Mouse (Mus musculus) embryonic facial prominence, embryonic 13.5 days (tissue): ENCODE measurements at regions not wholly inside any gene's neighbourhood (a gene's known extent, or its start where the extent isn't known, plus 50 kb on each side); places are given as distances from the start of the nearest gene placed in this dataset.

Experiments
- ATAC-seq: fragments of 200-750 bp; cut with Nextera tagmentation; 2 replicates; pipeline ENCODE4 v1.8.0; 2017; ENCODE audit warnings: low read depth; ENCODE audit not compliant: insufficient number of reproducible peaks, insufficient read depth, low FRiP score, low TSS enrichment
- H3K27ac ChIP-seq: fragments of 300-500 bp; sonication (generic); 2 replicates; pipeline ENCODE4 v1.5.1; 2015; ENCODE audit warnings: moderate library complexity, mild to moderate bottlenecking, inconsistent platforms
- H3K27me3 ChIP-seq: fragments of 300-500 bp; sonication (generic); 2 replicates; pipeline ENCODE4 v1.6.1; 2015; ENCODE audit warnings: mild to moderate bottlenecking, inconsistent platforms
- H3K36me3 ChIP-seq: fragments of 300-500 bp; sonication (generic); 2 replicates; pipeline ENCODE4 v1.6.1; 2015; ENCODE audit warnings: mild to moderate bottlenecking, inconsistent platforms
- H3K4me1 ChIP-seq: fragments of 300-500 bp; sonication (generic); 2 replicates; pipeline ENCODE4 v1.6.1; 2015; ENCODE audit warnings: inconsistent platforms
- H3K4me2 ChIP-seq: fragments of 300-500 bp; sonication (generic); 2 replicates; pipeline ENCODE4 v1.6.1; 2015; ENCODE audit warnings: moderate library complexity, mild to moderate bottlenecking, inconsistent platforms
- H3K4me3 ChIP-seq: fragments of 300-500 bp; sonication (generic); 2 replicates; pipeline ENCODE4 v1.5.1; 2015; ENCODE audit warnings: mild to moderate bottlenecking, inconsistent platforms
- H3K9ac ChIP-seq: fragments of 300-500 bp; sonication (generic); 2 replicates; pipeline ENCODE4 v1.6.1; 2015; ENCODE audit warnings: mild to moderate bottlenecking, inconsistent platforms
- H3K9me3 ChIP-seq: fragments of 300-500 bp; sonication (generic); 2 replicates; pipeline ENCODE4 v1.6.1; 2016; ENCODE audit warnings: inconsistent platforms
- WGBS: fragments of 180-500 bp; shearing (Covaris S2); methylation state at CpG from one replicate; pipeline ENCODE4 v1.1.7; 2015; ENCODE audit warnings: mixed read lengths; 5-methylcytosine and 5-hydroxymethylcytosine counted together

DNA sequence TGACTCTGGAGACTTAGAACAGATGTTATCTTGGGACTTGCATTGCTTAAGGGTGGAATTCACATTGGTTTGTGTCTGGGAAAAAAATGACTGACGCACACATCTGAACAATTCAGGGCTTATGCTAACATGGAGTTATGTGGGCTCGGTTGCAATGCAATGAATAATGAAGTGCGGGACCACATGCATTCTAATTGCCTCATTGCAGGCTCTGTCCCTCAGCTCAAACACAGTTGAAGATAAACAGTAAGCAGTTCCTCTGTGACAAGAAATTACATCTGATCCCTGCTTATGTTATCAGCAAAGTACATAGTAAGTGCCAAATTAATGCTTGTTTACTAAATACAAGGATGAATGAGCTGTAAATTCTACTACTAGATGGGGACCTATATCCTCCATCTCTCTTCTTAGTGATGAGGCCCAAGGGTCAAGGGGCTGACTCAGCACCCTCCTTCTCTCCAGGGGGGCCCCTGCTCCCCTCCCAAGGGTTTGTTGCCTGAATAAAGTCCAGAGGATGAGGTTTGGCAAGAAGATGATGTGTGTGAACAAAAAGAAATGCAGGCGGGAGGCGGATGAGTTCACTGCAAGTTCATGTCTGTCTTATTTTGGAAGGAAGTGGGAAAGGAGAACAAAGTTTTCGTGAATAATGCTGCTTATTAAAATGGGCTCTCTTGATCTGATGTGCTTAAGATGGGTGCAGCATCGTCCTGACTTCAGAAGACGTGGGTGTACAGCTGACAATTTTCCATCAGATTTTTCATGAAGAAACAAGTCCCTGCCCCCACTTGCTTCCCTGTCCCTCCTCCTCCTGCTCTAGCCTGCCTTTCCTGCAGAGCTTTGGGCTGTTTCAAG, 533.1 kb downstream of the Shisa9 start:
- ATAC-seq: no peak
- Histone ChIP-seq H3K9me3 (no peaks in the 10 kb centered on the region), H3K4me2 (no peak overlapping the region), H3K9ac (no peak overlapping the region), H3K36me3 (no peaks in the 10 kb centered on the region), H3K4me3 (no peak overlapping the region), H3K27me3 (no peaks in the 10 kb centered on the region), H3K27ac (no peak overlapping the region), H3K4me1 (peaks cover 5% of the 10 kb centered on the region; the same call in 1 of the 2 replicates)
- 63% methylated on average over 8 of the region's 8 CpGs for WGBS

DNA sequence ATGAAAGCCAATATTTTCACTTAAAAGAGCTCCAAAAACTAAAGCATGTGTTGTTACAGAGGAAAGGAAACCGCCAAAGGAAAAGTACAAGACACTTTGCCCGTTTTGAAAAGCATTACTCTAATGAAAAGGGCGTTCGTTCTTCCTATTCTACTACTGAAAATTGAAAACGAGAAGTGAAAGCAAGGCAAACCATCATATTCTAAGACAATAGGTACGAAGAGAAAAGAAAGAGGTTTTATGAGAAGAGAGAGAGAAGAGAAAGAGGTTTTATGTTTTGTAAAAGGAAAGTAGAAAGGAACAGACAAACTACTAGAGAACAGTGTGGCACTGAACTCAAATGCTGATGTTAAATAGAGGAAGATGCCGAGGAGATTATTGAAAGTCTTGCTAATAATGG, 534.4 kb downstream of the Shisa9 start:
- no peak for ATAC-seq
- 77% methylated on average over 7 of the region's 7 CpGs for WGBS
- Histone ChIP-seq H3K4me2 (no peak overlapping the region), H3K4me3 (no peak overlapping the region), H3K9me3 (no peaks in the 10 kb centered on the region), H3K4me1 (peaks cover 5% of the 10 kb centered on the region; the same call in 1 of the 2 replicates), H3K36me3 (no peaks in the 10 kb centered on the region), H3K27me3 (no peaks in the 10 kb centered on the region), H3K27ac (no peak overlapping the region), H3K9ac (no peak overlapping the region)

DNA sequence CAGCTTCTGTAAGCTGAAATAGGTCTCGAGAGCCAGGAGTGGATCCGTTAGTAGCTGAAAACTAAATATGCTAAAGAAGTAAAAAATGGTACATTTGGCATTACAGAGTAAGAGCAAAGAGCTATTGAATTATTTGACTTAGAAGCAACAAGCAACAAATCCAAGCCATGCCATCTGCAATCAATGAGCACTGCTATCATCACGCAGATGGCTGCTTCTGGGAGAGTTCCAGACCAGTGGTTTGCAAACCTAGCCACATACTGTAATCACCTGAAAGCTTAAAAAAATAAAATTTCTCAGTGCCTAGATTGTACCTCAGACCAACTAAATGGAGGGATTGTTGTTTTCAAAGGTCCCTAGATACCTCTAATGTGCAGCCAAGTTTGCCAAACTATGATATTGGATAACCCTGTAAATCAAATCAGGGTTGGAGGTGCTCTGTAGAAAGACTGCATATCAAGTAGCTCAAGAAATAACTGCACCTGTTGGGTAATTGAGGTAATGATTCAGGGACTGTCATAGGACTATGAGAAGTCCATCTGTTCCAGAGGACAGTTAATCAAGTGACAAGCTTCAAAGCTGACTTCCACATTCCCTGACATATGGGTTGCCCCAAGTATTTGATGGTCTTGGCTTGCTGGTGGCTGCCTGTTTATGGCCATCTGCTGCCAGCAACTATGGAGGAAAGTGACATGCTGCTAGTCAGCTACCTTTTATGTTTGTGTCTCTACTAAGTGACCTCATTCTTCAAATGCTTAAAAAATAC, 538.0 kb downstream of the Shisa9 start:
- Histone ChIP-seq H3K9me3 (no peaks in the 10 kb centered on the region), H3K27ac (no peak overlapping the region), H3K27me3 (no peaks in the 10 kb centered on the region), H3K9ac (no peak overlapping the region), H3K36me3 (no peaks in the 10 kb centered on the region), H3K4me3 (no peak overlapping the region), H3K4me1 (peaks cover 5% of the 10 kb centered on the region; the same call in 1 of the 2 replicates), H3K4me2 (no peak overlapping the region)
- WGBS: 63% methylated on average over 3 of the region's 3 CpGs
- no peak for ATAC-seq

DNA sequence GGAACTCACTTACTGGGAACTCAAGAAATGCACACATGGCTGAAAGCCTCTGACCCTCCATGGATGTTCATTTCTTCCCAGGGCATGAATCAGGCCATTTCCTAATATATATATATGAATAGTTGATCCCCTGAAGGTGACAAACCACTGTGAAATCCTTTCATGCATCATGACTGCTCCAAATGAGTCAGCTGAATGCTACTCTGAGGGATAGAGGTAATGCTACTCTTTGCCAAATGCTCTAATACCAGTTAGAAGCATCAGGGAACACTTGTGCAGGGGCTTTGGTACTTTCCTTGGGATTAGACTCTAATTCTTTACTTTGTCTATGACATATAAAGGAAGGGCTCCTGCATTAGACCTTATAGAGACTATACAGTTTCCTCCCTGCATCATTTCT, 561.0 kb upstream of the Ercc4 start:
- Histone ChIP-seq H3K27ac (no peak overlapping the region), H3K4me3 (no peak overlapping the region), H3K9ac (no peak overlapping the region), H3K4me1 (no peaks in the 10 kb centered on the region), H3K4me2 (no peak overlapping the region), H3K9me3 (no peaks in the 10 kb centered on the region), H3K36me3 (no peaks in the 10 kb centered on the region), H3K27me3 (no peaks in the 10 kb centered on the region)
- no peak for ATAC-seq

DNA sequence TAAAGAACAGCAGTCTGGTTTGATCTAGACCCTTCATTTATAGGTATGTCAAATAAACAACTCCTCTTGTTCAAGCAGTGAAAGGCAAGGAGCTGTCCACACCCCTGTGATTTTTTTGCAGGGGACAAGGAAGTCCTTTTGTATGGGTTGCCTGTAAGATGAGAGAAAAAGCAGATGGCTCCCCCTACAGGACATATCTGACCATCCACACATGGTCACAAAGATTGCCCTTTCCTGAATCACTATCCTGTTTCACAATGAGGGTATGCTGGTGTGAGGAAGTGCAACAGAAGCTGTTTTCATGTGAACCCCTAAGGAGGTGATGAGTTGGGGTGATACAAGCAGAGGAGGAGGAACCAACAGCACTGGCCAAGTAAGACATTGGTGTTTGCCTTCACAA, 520.6 kb upstream of the Ercc4 start:
- Histone ChIP-seq H3K27me3 (no peaks in the 10 kb centered on the region), H3K4me1 (no peaks in the 10 kb centered on the region), H3K9ac (no peak overlapping the region), H3K4me2 (no peak overlapping the region), H3K36me3 (no peaks in the 10 kb centered on the region), H3K4me3 (no peak overlapping the region), H3K9me3 (no peaks in the 10 kb centered on the region), H3K27ac (no peak overlapping the region)
- ATAC-seq: no peak

DNA sequence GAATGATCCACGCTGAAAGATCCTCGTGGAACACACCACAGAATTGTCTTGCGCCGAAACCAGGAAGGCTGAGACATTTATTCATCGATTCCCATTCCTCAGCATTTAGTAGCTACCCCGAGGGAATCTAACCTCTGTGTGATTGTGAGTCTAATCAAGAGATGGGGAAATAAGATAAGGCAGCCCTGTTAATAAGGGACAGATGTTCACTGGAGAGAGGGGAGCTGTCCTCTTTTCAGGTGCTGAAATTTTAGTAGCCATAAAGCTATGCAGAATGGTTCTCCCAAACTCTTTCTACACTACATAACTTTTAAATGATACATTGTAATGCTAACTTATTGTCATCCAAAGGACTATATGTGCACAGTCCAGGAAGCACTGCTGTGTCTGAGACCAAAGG, 501.2 kb upstream of the Ercc4 start:
- Histone ChIP-seq H3K27me3 (peaks cover 19% of the 10 kb centered on the region), H3K9ac (no peak overlapping the region), H3K4me1 (no peaks in the 10 kb centered on the region), H3K36me3 (no peaks in the 10 kb centered on the region), H3K4me3 (no peak overlapping the region), H3K4me2 (no peak overlapping the region), H3K27ac (no peak overlapping the region), H3K9me3 (no peaks in the 10 kb centered on the region)
- WGBS: 6% methylated on average over 6 of the region's 6 CpGs
- ATAC-seq: no peak

DNA sequence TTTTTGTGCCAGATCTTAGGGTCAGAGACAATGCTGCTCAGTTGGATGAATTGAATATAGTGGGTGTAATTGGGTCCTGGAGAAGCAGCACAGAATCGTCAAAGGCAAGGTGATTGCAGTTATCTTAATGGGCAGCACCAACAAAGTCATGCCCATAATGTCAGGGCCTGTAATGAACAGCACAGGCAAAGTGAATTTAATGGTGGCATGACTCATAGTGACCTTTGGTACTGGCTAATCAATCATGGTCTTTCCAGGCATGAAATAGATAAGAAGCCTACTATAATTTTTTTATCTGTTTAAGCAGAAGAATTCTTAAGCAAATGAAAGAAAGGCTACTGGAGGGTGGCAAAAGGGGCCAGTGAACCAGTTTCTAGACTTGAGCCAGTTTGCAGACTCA, 498.4 kb upstream of the Ercc4 start:
- H3K27me3 ChIP-seq: peaks cover 19% of the 10 kb centered on the region
- H3K4me1 ChIP-seq: no peaks in the 10 kb centered on the region
- WGBS: 66% methylated on average over 1 of the region's 1 CpGs
- no peaks in the 10 kb centered on the region for H3K9me3 ChIP-seq
- H3K4me2 ChIP-seq: no peak overlapping the region
- no peak for ATAC-seq
- no peak overlapping the region for H3K4me3 ChIP-seq
- no peak overlapping the region for H3K9ac ChIP-seq
- H3K27ac ChIP-seq: no peak overlapping the region
- H3K36me3 ChIP-seq: no peaks in the 10 kb centered on the region

DNA sequence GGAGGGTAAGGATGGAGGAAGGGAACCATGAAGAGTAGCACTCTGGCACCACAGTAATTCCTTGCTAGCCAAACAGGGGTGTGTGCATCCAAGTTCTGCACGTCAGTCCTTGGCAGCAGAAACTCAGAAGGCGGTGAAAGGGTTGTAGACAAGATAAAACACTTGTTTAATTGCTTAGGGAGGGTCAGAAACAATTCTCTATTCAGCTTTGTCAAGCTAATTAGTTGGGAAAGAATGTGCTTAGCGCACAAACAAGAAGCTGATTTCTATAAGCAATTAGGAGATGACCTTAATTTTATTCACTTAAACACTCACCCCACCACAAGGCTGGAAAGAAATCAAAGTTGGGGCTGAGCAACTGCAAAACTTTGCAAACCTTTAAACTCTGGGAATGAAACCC, 491.7 kb upstream of the Ercc4 start:
- no peak overlapping the region for H3K4me3 ChIP-seq
- H3K9me3 ChIP-seq: no peaks in the 10 kb centered on the region
- H3K27me3 ChIP-seq: no peaks in the 10 kb centered on the region
- WGBS: 68% methylated on average over 3 of the region's 3 CpGs
- H3K4me1 ChIP-seq: no peaks in the 10 kb centered on the region
- H3K9ac ChIP-seq: no peak overlapping the region
- ATAC-seq: no peak
- H3K36me3 ChIP-seq: no peaks in the 10 kb centered on the region
- H3K4me2 ChIP-seq: no peak overlapping the region
- H3K27ac ChIP-seq: no peak overlapping the region

DNA sequence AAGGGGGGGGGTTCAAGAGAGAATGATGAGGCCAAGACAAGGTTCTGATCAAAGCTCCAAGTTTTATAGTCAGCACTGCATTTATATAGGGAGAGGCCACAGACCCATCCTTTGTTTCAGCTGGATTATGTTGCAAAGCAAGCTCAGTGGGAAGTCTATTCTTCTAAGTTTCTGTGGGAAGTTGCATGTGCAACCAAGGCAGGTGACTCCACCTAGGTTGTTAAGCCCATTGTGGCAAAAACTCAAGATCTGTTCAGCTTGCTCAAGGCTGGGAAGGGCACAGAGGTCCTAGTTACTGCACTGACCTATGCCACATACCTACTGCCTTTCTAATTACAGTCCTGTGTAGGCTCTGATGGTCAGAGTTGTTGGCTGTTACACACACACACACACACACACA, 477.0 kb upstream of the Ercc4 start:
- no peaks in the 10 kb centered on the region for H3K4me1 ChIP-seq
- H3K4me3 ChIP-seq: no peak overlapping the region
- H3K9ac ChIP-seq: no peak overlapping the region
- H3K27me3 ChIP-seq: no peaks in the 10 kb centered on the region
- H3K27ac ChIP-seq: no peak overlapping the region
- no peaks in the 10 kb centered on the region for H3K36me3 ChIP-seq
- H3K4me2 ChIP-seq: no peak overlapping the region
- no peaks in the 10 kb centered on the region for H3K9me3 ChIP-seq
- ATAC-seq: no peak

DNA sequence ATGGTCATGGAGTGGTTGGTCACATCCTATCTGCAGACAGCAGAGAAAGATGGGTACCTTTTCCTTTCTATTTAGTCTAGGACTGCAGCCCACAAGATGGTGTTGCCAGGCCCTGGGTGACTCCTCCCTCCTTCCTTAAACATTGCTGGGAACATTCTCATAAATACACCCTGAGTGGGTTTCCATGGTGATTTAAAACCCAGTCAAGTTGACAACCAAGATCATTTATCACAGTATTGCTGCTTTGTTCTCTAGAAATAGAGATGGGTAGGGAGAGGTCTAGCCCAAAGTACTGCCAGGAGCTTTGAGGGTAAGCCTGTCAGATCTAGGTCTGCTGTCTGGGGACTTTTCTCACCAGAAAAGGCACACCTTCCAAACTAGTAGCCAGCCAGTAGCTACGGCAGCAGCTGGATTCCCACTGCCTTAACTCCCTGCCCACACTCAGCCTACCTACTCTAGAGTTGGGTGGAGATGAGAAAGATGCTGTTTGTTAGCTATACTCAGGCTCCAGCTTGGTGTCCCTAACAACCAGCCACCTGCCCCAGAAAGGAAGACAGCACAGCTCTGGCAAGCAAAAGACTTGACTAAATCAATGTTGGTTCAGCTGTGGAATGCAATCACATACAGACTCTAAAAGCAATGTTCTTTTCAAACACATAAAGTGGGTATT, 470.4 kb upstream of the Ercc4 start:
- Histone ChIP-seq H3K27me3 (no peaks in the 10 kb centered on the region), H3K4me1 (no peaks in the 10 kb centered on the region), H3K9ac (no peak overlapping the region), H3K9me3 (no peaks in the 10 kb centered on the region), H3K4me2 (no peak overlapping the region), H3K36me3 (no peaks in the 10 kb centered on the region), H3K4me3 (no peak overlapping the region), H3K27ac (no peak overlapping the region)
- WGBS: 90% methylated on average over 1 of the region's 1 CpGs
- ATAC-seq: no peak

DNA sequence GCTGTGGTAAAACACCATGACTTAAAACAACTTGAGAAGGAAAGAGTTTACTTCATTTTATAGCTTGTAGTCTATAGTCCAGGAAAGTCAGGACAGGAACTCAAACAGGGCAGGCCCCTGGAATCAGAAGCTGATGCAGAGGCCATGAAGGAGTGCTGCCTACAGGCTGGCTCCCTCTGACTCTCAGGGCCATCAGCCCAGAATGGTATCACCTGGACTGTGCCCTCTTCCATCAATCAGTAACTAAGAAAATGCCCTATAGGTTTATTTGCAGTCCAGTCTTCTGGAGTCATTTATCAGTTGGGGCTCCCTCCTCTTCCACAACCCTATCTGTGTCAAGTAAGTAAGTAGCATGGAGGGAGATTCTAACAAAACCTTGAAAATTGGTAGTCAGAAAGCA, 466.4 kb upstream of the Ercc4 start:
- Histone ChIP-seq H3K36me3 (no peaks in the 10 kb centered on the region), H3K9me3 (no peaks in the 10 kb centered on the region), H3K27me3 (no peaks in the 10 kb centered on the region), H3K4me1 (no peaks in the 10 kb centered on the region), H3K4me2 (no peak overlapping the region), H3K9ac (no peak overlapping the region), H3K27ac (no peak overlapping the region), H3K4me3 (no peak overlapping the region)
- ATAC-seq: no peak

DNA sequence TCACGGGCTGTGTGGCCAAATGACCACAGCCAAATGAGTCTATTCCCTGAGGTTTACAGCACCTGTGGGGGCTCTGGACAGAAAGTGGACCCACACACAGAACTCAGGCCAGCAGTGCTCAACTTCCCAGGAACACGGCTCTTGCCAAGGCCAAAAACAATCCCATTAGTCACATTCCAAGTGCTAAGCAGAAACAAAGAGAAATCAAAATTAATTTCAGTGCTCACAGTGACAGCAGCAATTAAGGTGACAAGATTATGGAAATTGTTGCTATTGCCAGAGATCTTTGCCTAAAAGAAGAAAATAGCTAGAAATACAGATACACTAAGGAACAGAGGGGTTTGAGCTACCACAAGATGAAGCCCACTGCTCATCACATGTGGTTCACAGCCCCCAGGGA, 464.9 kb upstream of the Ercc4 start:
- no peak overlapping the region for H3K27ac ChIP-seq
- H3K9ac ChIP-seq: no peak overlapping the region
- 64% methylated on average over 2 of the region's 2 CpGs for WGBS
- no peak overlapping the region for H3K4me3 ChIP-seq
- H3K9me3 ChIP-seq: no peaks in the 10 kb centered on the region
- H3K4me1 ChIP-seq: no peaks in the 10 kb centered on the region
- no peaks in the 10 kb centered on the region for H3K36me3 ChIP-seq
- no peaks in the 10 kb centered on the region for H3K27me3 ChIP-seq
- ATAC-seq: no peak
- no peak overlapping the region for H3K4me2 ChIP-seq
